Mouse (Mus musculus): ENCODE measurements at regions not wholly inside any gene's neighbourhood (a gene's known extent, or its start where the extent isn't known, plus 50 kb on each side); places are given as distances from the start of the nearest gene placed in this dataset.

GRCm38 (mm10) chr9:61561551-61561950 lies 189.4 kb downstream of the Tle3 start:
- no peak for ATAC-seq (replicated peaks; ENCODE audit: insufficient number of reproducible peaks, low FRiP score, low TSS enrichment, poor library complexity, severe bottlenecking)

- ATAC-seq (replicated peaks; ENCODE audit: insufficient number of reproducible peaks, low FRiP score, low TSS enrichment, poor library complexity, severe bottlenecking) = no peak
Observed at GRCm38 (mm10) chr9:61558621-61559020, 186.5 kb downstream of the Tle3 start.

DNA sequence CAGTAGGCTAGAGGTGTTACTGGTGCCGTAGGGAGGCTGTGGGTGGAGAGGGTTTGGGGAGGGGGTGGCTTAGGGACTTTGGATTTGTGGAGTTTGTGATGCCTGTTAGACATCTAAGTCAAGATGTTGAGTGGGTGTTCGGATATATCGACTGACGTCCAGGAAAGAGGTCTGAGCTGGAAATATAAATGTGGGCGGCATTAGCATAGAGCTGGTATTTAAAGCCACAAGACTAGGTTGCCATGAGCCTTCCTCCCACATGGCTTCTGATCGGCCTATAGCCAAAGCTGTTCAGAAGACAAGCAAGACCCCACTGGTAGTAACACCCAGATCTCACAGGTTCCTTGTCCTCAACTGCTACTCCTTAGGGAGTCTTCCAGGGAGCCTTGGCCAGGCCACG lies 184.9 kb downstream of the Tle3 start:
- no peak for ATAC-seq (replicated peaks; ENCODE audit: insufficient number of reproducible peaks, low FRiP score, low TSS enrichment, poor library complexity, severe bottlenecking)

GRCm38 (mm10) chr9:61555173-61555572 lies 183.0 kb downstream of the Tle3 start:
- no peak for ATAC-seq (replicated peaks; ENCODE audit: insufficient number of reproducible peaks, low FRiP score, low TSS enrichment, poor library complexity, severe bottlenecking)

DNA sequence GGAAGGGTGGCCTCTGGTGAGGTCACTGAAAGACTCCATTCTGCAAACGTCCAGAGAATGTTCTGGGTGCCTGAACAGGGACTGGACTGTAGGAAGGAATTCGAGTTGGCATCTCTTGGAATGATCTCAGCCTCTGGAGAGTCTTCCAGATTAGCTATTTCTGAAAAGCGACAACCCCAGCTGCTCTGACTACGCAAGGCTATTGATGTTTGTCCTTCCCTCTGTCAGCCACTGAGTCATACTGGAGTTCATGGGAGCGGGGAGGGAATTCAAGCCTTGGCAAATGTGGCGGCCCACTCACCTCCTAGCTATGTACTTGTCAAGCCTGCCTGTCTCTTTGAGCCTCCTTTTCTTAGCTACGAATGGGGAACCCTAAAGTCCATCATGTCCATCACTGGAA lies 182.4 kb downstream of the Tle3 start:
- no peak for ATAC-seq (replicated peaks; ENCODE audit: insufficient number of reproducible peaks, low FRiP score, low TSS enrichment, poor library complexity, severe bottlenecking)

DNA sequence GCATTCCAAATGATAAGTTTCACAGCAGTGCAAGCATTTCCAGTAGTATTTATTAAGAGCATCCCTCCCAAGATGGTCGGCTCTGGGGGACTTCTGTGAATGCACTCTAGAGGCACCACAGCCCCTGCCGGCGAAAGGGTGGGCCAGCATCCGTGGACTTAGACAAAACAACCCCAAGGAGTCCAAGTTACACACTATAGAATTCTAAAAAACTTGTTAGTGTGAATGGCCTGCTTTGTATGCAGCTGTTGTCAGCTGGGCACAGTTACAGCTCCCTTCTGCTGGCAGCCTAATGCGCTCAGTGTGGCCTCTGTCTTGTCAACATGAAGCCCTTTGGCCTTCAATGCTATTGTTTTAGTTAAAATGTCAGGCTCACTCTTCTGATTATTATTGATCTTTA lies 181.5 kb downstream of the Tle3 start:
- no peak for ATAC-seq (replicated peaks; ENCODE audit: insufficient number of reproducible peaks, low FRiP score, low TSS enrichment, poor library complexity, severe bottlenecking)

DNA sequence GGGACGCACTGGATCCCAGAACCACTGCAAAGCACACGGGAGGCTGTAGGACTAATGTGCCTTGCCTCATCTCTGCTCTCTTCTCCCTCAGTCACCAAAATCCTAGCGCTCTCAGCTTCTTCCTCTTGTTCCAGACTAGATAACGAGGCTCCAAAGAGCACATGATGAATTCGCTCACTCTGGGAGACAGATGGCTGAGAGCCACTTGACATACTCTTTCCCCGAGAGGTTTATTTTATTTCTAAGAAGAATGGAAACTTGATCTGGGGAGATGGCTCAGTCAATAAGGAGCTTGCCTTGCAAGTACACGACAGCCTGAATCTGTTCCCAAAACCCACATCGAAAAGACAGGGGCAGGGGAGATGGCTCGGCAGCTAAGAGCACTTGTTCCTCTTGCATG lies 179.2 kb downstream of the Tle3 start:
- ATAC-seq (replicated peaks; ENCODE audit: insufficient number of reproducible peaks, low FRiP score, low TSS enrichment, poor library complexity, severe bottlenecking) = no peak

DNA sequence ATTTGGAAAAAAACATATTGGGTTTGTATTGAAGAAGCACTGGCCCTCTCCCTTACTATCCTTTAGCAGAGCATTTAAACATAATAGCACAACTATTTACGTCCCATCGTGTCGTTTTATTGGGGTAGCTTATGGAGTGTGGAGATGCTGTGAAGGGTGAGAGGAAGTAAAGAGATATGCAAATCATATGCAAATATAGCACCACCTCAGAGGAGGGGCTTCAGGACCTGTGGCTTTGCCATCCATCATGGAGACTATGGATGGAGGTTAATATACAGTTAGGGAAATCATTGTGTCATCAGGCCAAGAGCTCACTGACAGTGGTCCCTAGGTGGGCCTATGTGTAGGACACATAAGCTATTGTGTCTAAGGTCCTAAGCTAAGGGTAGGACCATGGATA lies 178.2 kb downstream of the Tle3 start:
- no peak for ATAC-seq (replicated peaks; ENCODE audit: insufficient number of reproducible peaks, low FRiP score, low TSS enrichment, poor library complexity, severe bottlenecking)

GRCm38 (mm10) chr9:61549692-61550241 lies 177.6 kb downstream of the Tle3 start:
- no peak for ATAC-seq (replicated peaks; ENCODE audit: insufficient number of reproducible peaks, low FRiP score, low TSS enrichment, poor library complexity, severe bottlenecking)

- no peak for ATAC-seq (replicated peaks; ENCODE audit: insufficient number of reproducible peaks, low FRiP score, low TSS enrichment, poor library complexity, severe bottlenecking)
Observed at GRCm38 (mm10) chr9:61537316-61538189, 165.4 kb downstream of the Tle3 start.

DNA sequence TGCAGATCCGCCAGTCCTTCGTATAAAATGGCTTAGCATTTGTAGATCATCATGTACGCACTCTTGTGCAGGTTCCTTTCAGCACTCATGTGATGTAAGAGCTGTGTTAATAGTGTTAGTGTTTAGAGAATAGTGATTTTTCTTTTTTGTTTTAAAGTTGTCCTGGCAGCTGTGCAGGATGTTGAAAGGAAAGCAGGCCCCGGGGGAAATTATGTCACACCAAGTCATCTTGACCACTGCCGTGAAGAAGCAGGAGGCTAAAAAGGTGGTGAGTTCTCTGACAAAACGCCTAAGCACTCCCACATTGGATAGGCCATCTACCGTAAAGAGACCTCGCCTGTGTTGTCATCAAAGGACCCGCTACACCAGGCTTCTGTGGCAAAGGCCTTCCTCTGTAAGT lies 161.1 kb downstream of the Tle3 start:
- ATAC-seq (replicated peaks; ENCODE audit: insufficient number of reproducible peaks, low FRiP score, low TSS enrichment, poor library complexity, severe bottlenecking) = no peak

GRCm38 (mm10) chr9:61530263-61531045 lies 158.3 kb downstream of the Tle3 start:
- ATAC-seq (replicated peaks; ENCODE audit: insufficient number of reproducible peaks, low FRiP score, low TSS enrichment, poor library complexity, severe bottlenecking) = no peak

DNA sequence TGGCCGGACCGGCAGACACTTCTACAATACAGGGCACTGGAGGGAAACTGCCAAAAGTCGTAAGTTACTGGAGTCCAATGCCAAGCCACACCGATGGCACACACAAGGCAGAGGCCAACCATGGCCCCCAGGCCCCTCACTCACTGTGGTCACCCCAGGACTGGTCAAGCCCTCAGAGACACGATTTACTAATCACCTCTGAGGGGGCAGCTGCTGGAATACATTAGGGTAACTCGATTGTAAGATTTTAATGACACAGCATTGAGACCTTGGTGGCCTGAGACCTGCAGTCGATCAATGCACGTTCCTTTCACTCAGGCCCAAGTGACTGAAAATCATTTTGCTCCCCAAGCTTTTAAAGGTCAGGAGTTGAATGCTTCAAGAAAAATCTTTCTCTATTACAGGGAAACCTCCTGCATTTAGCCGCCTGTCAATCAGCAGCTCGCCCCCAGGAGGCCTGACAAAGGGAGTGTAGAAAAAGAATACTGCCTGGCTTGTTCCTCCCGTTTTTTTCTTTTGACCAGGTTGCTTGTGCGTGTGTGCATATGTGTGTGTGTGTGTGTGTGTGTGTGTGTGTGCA lies 156.2 kb downstream of the Tle3 start:
- no peak for ATAC-seq (replicated peaks; ENCODE audit: insufficient number of reproducible peaks, low FRiP score, low TSS enrichment, poor library complexity, severe bottlenecking)

DNA sequence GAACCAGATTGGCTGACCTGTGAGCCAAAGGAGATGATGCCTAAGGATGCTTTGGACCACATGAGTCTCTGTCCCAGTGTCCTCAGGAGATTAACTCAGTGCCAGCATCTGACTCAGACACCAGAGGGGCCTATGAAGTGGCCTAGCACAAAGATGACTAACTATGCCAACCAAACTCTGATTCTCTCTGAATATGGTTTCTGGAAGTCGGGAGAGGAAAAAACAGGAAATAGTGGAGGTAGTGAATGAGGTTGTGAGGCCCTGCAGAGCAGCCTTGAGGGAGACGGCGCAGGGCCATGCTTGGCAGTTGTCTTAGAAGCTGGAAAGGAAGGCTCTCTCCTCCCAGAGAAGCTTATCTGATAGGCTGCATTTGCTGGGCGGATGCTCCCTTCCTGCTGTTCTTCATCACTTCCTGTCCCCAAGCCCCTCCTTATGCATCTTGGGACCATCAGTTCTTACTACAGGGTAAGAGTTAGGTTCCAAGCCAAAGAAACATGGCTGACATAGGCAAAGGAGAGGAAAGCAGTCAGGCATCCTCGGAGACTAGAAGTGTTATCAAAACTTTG lies 155.4 kb downstream of the Tle3 start:
- no peak for ATAC-seq (replicated peaks; ENCODE audit: insufficient number of reproducible peaks, low FRiP score, low TSS enrichment, poor library complexity, severe bottlenecking)

DNA sequence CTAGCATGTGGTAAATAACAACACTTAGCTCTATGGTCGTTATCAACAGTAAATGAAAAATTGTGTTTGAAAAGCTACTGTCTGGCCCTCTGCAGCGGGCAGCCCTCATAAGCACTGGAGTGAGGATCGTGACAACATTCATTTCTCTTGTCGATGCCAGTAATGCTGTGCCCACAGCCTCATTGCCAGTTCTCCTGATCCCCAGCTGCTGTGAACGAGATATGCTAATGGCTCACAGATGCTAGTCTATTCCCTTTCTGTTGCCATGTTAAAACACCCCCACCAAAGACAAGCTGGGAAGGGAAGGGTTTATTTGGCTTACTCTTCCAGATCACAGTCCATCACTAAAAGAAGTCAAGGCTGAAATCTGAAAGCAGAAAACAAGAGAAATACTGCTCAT lies 148.0 kb downstream of the Tle3 start:
- no peak for ATAC-seq (replicated peaks; ENCODE audit: insufficient number of reproducible peaks, low FRiP score, low TSS enrichment, poor library complexity, severe bottlenecking)

DNA sequence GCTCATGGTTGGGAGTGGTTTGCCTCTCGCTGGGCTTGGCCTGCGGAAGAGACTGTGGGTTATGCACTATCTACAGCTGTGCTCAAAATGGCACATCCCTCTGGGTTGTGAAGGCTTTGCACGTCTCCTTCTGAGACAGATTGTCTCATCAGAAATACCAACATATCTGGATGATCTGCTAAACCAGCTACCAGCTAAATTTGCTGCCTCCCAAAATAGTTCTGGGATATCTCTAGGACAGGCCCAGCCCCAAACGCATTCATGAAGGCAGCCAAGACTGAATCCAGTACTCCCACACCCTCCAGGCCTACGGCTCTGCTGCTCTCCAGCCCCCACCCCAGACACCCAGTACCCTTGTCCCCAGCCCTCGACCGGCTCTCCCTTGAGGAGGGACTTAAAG lies 145.7 kb downstream of the Tle3 start:
- ATAC-seq (replicated peaks; ENCODE audit: insufficient number of reproducible peaks, low FRiP score, low TSS enrichment, poor library complexity, severe bottlenecking) = no peak

DNA sequence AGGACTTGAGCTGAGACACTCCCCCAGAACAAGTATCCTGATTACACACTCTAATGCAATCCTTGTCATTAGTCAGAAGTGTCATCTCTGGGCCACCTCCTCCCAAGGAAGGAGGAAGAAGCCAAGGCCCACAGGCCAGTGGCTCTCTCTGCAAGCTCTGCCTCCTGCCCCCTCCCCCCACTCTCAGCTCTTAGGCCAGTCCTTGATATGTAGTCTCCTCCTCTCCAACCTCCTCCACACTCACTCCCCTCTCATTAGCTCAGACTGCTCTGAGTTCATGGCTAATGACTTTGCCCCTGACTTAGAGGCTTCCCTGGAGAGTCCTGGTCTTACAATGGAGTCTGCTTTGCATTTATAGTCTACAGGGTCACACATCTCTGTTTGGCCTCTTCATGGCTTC lies 139.3 kb downstream of the Tle3 start:
- ATAC-seq (replicated peaks; ENCODE audit: insufficient number of reproducible peaks, low FRiP score, low TSS enrichment, poor library complexity, severe bottlenecking) = no peak

- no peak for ATAC-seq (replicated peaks; ENCODE audit: insufficient number of reproducible peaks, low FRiP score, low TSS enrichment, poor library complexity, severe bottlenecking)
Observed at GRCm38 (mm10) chr9:61510217-61510893, 138.2 kb downstream of the Tle3 start.
